Mouse (Mus musculus) thymus, postnatal 36 days (tissue): ENCODE measurements around the gene Hdac8.
A peak's percentile ranks its signal among the peaks of the same experiment; 100 is the strongest.

Source experiments
- DNase-seq, 2 experiments: peaks; one replicate each; pipeline ENCODE4 v3.0.0; 2022; ENCODE audit warnings: mixed read lengths in 2 of 2

The Hdac8 gene

GRCm38 (mm10) chrX:102504644-102505481 lies at the start of gene Hdac8:
TSS of gene Hdac8 (minus strand) at chrX:102505359.
- peak; percentile 40 for DNase-seq

GRCm38 (mm10) chrX:102509205-102509604 lies 4.0 kb upstream of the Hdac8 start:
- DNase-seq: no peak

- no peak for DNase-seq
Measured at GRCm38 (mm10) chrX:102504179-102504578, 980 bp downstream of the Hdac8 start.

GRCm38 (mm10) chrX:102493992-102494730 lies 11.0 kb downstream of the Hdac8 start:
- no peak for DNase-seq

- no peak for DNase-seq
Measured at GRCm38 (mm10) chrX:102485575-102485974, 19.6 kb downstream of the Hdac8 start.

GRCm38 (mm10) chrX:102479665-102480064 lies 25.5 kb downstream of the Hdac8 start:
- DNase-seq: no peak

- DNase-seq: no peak
Measured at GRCm38 (mm10) chrX:102478965-102479364, 26.2 kb downstream of the Hdac8 start.

- no peak for DNase-seq
Measured at GRCm38 (mm10) chrX:102478481-102478880, 26.7 kb downstream of the Hdac8 start.

- peak; percentile 41 to 43 for DNase-seq
Measured at GRCm38 (mm10) chrX:102476784-102477183, 28.4 kb downstream of the Hdac8 start.

GRCm38 (mm10) chrX:102475555-102475954 lies 29.6 kb downstream of the Hdac8 start:
- DNase-seq: no peak

GRCm38 (mm10) chrX:102418343-102419127 lies 86.6 kb downstream of the Hdac8 start:
- DNase-seq: no peak

- no peak for DNase-seq
Measured at GRCm38 (mm10) chrX:102416972-102417371, 88.2 kb downstream of the Hdac8 start.

- DNase-seq: no peak
Measured at GRCm38 (mm10) chrX:102416386-102416785, 88.8 kb downstream of the Hdac8 start.

- DNase-seq: no peak
Measured at GRCm38 (mm10) chrX:102384765-102385164, 120.4 kb downstream of the Hdac8 start.

- DNase-seq: no peak
Measured at GRCm38 (mm10) chrX:102383151-102383550, 122.0 kb downstream of the Hdac8 start.

- no peak for DNase-seq
Measured at GRCm38 (mm10) chrX:102366510-102366909, 138.6 kb downstream of the Hdac8 start.

- no peak for DNase-seq
Measured at GRCm38 (mm10) chrX:102362244-102362643, 142.9 kb downstream of the Hdac8 start.

- no peak for DNase-seq
Measured at GRCm38 (mm10) chrX:102353412-102353811, 151.7 kb downstream of the Hdac8 start.

GRCm38 (mm10) chrX:102349843-102350731 lies 155.1 kb downstream of the Hdac8 start:
- no peak for DNase-seq

GRCm38 (mm10) chrX:102348886-102349486 lies 156.2 kb downstream of the Hdac8 start:
- no peak for DNase-seq

GRCm38 (mm10) chrX:102341688-102342087 lies 163.5 kb downstream of the Hdac8 start:
- DNase-seq: no peak
